Mouse (Mus musculus) gastrocnemius, adult 8-10 months (tissue): ENCODE measurements around the gene Rbfox1. TPM values are rescaled to one million over a fixed set of nuclear protein-coding genes. Genes with fewer than 3 reads are reported as not detected.

Experiments
- DNase-seq, 2 experiments: peaks; one replicate each; pipeline ENCODE4 v3.0.0; 2022; ENCODE audit warnings: low spot score in 2 of 2
- total RNA-seq, 4 experiments: library from RNA; stranded (reverse); gene quantifications; 2 replicates each; pipeline ENCODE4 v1.2.4; 2022

Rbfox1 gene
- total RNA-seq, 4 experiments from 2014 or later, result 236 to 270 (median 260) TPM

DNA sequence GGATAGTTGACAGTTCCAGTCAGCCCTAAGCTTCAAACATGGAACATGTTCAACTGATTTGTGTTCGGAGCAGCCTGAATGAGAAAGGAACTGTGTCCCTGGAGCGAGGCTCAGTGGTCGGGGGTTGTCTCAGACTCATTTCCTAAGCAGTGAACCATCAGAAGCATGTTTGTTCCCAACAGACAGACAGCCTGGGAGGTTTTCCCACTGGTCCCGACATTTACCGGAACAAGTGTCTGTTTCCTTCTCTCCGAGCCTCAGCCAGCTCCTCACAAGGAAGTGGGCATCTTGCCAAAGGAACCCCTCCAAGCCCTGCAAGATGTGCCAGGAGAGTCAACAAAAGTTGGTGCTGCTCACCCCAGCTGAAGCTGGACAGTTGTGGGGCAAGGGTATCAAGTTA, 1022.4 kb downstream of the Rbfox1 start:
- DNase-seq, result no peak

GRCm38 (mm10) chr16:6914531-6914930, 1029.4 kb downstream of the Rbfox1 start:
- no peak for DNase-seq

- DNase-seq, result no peak
Observed at GRCm38 (mm10) chr16:6918641-6919040, 1033.5 kb downstream of the Rbfox1 start.

DNA sequence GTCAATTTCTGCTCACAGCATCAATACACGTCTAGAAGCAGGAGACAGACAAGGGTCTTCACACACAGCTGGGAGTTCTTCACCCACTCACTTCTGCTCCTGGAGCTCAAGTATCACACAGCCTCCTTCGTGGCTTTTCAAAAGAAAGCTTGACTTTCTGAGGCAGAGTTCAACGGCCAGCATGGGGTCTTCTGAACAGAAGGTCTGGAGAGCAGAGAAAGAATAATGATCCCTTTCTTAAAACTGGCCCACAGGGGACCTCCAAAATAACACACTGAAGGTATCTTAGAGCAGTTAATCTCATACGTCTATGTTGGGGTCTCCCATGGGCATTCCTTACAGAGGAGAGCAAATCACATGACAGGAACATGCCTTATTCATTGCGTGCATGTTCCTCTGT, 1034.5 kb downstream of the Rbfox1 start:
- no peak for DNase-seq

DNA sequence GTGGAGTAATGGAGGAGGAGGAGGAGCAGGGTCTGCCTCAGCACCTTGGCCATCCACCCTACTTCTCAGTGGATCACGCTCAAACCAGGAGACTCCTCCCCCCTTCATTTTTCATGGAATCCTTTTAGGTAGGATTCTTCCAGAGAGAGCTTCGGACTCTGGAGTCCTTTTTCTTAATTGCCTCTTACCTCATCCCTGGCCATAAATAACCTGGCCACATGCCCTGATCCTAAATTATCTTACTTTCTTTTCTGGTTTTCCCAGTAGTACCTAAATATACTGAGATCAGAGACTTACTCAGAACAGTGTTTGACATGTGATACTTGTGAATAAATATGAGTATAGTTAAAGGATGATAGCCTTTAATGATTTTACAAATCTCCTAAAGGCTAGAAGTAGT, 1042.5 kb downstream of the Rbfox1 start:
- DNase-seq, result no peak

- DNase-seq, result no peak
Observed at GRCm38 (mm10) chr16:6930795-6931194, 1045.6 kb downstream of the Rbfox1 start.

DNA sequence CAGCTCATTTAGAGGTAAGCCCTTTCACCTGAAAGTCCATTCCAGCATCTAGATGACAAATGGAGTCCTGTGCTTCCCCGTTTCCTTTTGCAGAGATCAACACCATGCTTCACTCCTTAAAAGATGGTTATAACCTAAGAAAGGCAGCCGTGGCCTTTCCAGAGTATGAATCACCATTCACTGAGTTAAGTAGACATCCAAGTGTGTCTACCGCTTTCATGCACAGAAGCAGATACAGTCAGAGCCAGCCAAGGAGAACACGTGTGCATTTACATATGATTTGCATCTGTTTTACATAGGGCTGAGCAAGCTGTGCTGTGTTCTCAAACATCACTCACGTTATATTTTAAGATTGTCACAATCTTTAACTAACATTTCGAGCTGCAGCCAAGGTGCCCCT, 1061.0 kb downstream of the Rbfox1 start:
- DNase-seq, result no peak

DNA sequence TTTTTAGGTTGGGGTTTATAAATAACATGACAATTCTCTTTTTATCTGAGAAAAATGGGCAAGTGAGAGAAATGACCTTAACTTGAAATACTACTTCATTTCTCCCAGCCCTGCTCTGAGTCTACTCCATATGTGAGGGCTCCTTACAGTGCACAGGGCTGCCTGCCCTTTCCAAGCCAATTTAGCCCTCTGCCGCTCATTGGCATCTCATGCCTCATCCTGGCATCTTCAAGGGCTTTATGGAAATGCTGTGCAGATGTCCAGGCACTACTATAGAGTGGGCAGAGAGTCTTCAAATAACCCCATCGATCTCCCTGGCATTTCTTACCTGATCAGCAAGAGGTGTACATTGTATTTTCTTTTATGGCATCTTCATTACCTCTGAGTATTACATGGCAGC, 1064.5 kb downstream of the Rbfox1 start:
- no peak for DNase-seq

DNA sequence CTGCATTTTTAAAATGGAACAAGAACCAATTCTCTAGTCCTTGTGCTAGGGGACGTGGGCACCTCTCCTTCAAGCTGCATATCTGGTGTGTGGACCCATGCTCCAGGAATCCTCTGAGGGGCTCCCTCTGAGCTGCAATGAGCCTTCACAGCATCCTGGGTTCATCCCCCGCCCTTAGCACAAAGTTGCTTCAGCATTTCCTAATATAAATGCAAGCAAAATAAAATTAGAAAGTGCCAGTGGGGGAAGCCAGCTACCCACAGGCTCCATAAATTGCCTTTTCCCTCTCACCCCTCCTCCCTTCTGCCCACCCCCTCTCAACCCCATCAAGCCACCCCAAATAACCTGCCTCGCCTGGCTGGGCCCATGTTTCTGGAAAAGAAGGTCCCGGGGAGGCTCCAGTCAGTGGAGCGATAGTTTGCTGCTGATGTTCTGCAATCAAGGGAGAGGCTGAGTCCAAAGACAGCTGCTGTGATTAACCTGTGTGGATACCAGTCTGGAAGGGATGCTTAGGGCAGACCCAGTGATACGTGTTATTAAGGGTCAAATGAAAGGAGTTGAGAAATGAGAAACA, 1070.0 kb downstream of the Rbfox1 start:
- DNase-seq, result no peak

DNA sequence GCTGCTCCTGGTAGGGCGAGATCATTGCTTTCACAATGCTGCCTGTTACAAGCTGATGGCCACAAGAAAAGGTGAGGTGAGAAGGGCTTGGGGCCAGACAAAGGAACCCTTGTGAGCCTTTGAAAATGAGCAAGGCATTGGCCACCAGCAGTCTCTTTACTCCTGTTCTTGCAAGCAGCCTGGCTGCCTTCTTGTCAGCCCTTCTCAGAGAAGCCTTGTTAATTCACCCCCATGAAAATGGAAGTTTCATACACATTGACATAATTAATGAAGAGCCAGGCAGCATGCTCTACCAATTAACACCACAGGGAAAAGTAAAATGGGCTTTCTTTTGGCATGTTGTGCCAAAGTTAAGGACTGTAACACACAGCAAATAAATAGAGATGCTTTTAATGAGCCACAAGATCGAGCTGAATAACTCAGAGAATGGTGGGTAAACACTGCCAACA, 1076.8 kb downstream of the Rbfox1 start:
- no peak for DNase-seq

GRCm38 (mm10) chr16:6962508-6962907, 1077.4 kb downstream of the Rbfox1 start:
- no peak for DNase-seq

GRCm38 (mm10) chr16:6963533-6963932, 1078.4 kb downstream of the Rbfox1 start:
- DNase-seq, result no peak

- DNase-seq, result no peak
Observed at GRCm38 (mm10) chr16:6964720-6965583, 1079.8 kb downstream of the Rbfox1 start.

DNA sequence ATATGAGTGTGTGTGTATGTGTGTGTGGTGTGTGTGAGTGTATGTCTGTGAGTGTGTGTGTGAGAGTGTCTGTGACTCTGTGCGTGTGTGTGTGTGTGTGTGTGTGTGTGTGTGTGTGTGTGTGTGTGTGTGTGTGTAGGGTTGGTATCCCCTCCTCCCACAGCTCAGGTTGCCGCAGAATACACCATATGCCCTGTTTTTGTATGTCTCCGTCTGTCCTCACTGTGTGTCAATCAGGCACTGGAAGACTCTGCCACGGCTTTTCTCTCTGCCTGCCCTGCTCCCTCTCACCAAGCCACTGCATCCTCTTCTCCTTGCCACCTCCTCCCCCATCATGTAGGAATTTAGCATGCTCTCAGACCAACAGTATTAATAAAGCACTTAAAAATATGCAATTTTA, 1084.8 kb downstream of the Rbfox1 start:
- DNase-seq, result no peak

DNA sequence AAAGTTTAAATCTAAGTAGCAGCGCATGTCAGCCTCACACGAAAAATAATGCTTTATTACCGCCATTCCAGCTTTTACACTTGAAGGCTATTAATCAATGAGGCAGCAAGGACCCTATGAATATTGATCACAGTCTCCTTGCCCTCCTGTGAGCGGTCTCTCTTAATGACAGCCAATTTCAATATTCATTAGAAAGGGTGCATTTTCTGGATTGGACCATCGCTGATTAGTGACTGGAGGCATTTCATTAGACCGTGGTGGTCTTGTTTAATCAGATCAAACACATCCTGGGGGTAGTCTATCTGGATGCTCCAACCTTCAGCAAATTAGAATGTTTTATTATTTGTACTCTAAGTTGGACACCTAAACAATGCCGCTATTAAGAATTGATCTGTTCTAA, 1091.2 kb downstream of the Rbfox1 start:
- DNase-seq, result no peak

- no peak for DNase-seq
Observed at GRCm38 (mm10) chr16:6983947-6984346, 1098.8 kb downstream of the Rbfox1 start.

DNA sequence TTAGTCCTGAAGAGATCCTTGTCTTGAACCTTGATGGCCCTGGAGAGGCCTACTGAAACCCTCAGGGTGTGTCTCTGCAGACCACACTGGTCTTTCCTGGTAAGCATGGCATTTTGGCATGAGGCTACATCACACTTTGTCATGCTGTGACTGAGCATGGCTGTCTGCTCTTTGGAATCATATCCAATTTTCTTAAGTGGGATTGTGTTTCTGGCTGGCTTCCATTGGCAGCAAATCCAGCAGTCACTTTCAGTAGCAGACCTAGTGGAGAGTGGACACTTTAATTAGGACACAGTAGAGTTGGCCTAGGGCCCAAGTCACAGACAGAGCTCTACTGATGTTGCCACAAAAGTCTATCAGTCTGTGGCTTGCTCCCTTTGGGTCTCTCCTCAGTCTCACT, 1100.9 kb downstream of the Rbfox1 start:
- DNase-seq, result no peak

DNA sequence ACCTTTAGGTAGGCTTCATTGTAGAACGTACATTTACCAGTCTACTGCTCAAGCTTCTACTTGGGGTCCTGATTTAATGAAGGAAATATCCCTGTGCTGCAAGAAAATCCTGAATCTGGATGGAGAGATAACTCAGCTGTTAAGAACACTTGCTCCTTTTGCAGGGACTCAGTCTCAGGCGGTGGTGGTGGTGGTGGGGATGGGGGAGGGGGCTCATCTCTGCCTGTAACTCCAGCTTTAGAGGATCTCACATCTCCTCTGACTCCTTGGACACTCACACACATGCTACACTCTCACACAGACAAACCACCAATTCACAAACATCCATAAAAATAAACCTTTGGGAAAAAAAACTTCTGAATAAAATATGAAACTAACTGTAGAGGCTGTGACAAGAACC, 1101.3 kb downstream of the Rbfox1 start:
- DNase-seq, result no peak

DNA sequence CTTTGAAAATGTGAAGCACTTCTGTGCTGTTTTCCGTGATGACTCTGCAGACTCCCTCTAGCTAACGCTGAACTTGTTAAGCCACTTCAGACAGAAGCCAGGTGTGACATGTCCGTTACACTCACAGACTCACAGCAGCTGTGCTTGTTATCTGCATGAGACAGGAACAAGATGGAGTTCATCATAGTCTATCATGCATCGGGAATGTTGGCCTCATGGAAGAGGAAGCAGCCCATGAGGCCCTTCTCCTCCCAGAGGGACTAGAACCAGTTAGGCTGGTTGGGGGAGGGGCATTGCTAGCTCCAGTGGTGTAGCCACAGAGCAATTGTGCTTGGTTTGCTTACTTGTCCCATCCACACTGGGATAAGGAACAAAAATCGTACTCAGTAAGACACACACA, 1107.1 kb downstream of the Rbfox1 start:
- DNase-seq, result no peak

- no peak for DNase-seq
Observed at GRCm38 (mm10) chr16:6993180-6993579, 1108.0 kb downstream of the Rbfox1 start.

DNA sequence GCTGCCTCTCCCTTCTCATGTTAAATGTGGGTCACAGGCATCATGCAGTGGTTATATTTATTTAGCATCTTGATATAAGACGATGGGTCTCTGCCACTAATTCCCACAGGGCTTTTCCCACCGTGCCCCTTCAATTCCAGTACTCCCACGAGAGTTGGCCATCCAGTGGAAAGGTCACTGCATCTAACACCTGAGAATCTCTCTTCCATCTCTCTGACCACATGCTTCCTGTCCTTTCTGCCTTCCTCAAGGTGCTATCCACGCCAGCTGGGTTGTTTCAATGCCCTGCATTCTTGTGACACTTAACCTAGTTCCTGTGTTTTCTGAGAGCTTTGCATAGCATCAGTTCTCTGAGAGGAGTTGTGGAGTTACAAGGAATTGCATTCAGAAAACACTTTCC, 1112.0 kb downstream of the Rbfox1 start:
- no peak for DNase-seq

- DNase-seq, result no peak
Observed at GRCm38 (mm10) chr16:6997834-6998233, 1112.7 kb downstream of the Rbfox1 start.

- DNase-seq, result no peak
Observed at GRCm38 (mm10) chr16:7004565-7004964, 1119.4 kb downstream of the Rbfox1 start.
